Mouse (Mus musculus) thymus, postnatal 10 days (tissue): Measurements from ENCODE around the gene Ints14.
"Not testable (repeated sequence)": the region's sequence is repeated elsewhere in the genome, so short reads cannot be mapped to it uniquely, and the experiment has no call there.

Experiments used
- DNase-seq, 2 experiments: peaks; one replicate each; pipeline ENCODE4 v3.0.0; 2021; ENCODE audit warnings: low spot score in 2 of 2

The Ints14 gene

GRCm38 (mm10) chr9:65018588-65019121 is 58.0 kb downstream of the Ints14 start:
- no peak for DNase-seq

GRCm38 (mm10) chr9:65019146-65019545 is 58.4 kb downstream of the Ints14 start:
- no peak for DNase-seq

DNA sequence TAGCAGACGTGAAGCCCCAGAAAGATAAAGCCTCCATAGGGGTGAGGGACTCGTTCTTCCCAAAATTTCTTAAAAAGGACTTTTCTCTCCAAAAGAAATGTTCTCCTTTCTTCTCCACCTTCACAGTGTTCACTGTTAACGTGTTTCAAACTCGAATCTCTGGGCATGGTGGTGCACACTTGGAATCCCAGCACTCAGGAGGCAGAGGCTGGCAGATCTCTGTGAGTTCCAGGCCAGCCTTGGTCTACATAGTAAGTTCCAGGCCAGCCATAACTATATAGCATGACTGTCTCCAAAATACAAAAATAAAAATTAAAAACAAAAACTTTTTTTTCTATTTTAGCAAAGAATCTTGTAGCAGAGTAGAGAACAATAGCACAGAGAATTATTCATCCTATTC is 59.4 kb downstream of the Ints14 start:
- DNase-seq: no peak

- peak; percentile 74 to 84 for DNase-seq
Measured at GRCm38 (mm10) chr9:65020991-65021886, 60.5 kb downstream of the Ints14 start, which contains the start of gene Hacd3. Hacd3 (minus strand) TSS chr9:65021693.

DNA sequence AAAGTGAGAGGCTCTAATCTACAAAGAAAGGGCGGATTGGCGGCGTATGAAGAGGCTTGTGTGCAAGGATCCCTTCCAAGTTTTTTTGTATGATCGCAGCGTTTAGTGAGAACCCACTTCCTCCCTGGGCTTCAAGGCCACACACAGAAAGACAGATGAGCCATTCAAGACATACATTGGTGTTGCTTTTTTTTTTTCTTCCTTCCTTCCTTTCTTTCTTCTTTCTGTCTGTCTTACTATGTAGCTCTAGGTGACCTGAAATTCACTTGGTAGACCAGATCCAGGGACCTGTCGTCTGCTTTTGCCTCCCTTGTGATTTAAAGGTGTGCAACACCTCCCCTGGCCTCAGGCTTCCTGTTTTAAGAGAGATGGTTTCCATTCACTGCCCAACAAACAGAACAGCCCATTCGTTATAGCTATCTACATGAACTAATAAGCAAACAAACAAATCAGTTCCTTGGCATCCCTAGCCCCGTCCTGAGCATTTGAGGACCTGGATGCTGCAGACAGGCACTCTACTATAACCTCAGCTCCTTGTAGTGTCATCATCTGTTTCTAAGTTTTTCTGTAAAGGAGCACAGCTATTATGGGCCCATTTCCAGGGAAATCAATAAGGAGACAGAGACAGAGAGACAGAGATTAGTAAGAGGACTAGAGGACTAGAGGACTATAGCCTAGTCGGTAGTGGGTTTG is 61.3 kb downstream of the Ints14 start:
- DNase-seq: no peak

DNA sequence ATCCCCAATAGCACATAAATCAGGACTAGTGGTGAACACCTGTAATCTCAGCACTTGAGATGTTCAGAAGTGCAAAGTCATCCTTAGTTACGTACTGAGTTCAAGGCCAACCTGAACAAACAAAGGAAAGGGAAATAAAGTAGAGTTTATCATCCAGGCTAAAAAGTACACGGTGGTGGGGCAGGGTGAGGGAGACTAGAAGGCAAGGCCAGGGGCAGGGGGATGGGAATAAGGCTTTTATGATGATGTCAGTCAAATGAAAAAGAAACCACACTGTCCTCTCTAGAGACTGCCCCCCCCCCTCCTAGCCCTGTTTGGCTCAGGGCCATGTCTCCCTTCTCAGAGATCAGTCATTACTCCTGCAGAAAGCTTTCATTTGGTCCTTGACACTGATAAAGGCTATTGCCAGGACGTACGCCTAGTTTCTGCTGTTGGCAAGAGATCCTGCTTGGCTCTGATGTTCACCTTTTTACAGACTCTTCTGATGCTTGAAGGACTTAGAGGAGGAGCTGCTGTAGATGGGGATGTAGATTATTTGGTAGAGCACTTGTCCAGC is 62.0 kb downstream of the Ints14 start:
- no peak for DNase-seq

GRCm38 (mm10) chr9:65023447-65023846 is 62.7 kb downstream of the Ints14 start:
- DNase-seq: no peak

- no peak for DNase-seq
Measured at GRCm38 (mm10) chr9:65027241-65027640, 66.5 kb downstream of the Ints14 start.

GRCm38 (mm10) chr9:65028313-65028712 is 67.6 kb downstream of the Ints14 start:
- DNase-seq: no peak

GRCm38 (mm10) chr9:65031355-65031754 is 70.7 kb downstream of the Ints14 start:
- not testable (repeated sequence) for DNase-seq

- DNase-seq: no peak
Measured at GRCm38 (mm10) chr9:65031894-65032268, 71.2 kb downstream of the Ints14 start.

GRCm38 (mm10) chr9:65032269-65033108 is 71.8 kb downstream of the Ints14 start, which contains the start of gene Dpp8:
Dpp8 (plus strand) TSS chr9:65032414.
- peak; percentile 91 to 96 for DNase-seq

DNA sequence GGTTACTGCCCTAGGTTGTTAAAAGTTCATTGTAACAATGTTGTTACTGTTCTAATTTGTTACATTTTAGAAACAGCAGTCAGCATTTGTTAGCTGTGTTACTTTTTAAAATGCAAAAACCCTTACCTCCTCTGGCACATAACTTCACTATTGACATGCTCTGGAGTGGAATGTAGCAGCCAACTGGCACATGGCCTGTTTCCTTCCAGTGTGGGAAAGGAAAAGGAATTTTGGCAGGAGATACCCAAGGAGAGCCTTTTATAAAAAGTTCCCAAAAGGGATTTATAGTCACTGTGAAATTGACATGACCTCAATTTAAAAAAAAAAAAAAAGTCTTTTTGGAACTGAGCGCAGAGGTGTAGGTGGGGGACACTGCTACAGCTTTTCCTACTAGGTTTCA is 75.8 kb downstream of the Ints14 start:
- no peak for DNase-seq
